Mouse (Mus musculus): ENCODE measurements at regions not wholly inside any gene's neighbourhood (a gene's known extent, or its start where the extent isn't known, plus 50 kb on each side); places are given as distances from the start of the nearest gene placed in this dataset.

- DNase-seq (ENCODE audit: low read depth, low spot score): peak; percentile 8
These were observed 276.3 kb upstream of the Rnf32 start for GRCm38 (mm10) chr5:28919296-28920063.

GRCm38 (mm10) chr5:28904500-28904899, 291.3 kb upstream of the Rnf32 start:
- peak; percentile 49 for DNase-seq (ENCODE audit: low read depth, low spot score)

- no peak for DNase-seq (ENCODE audit: low read depth, low spot score)
These were observed 291.9 kb upstream of the Rnf32 start for GRCm38 (mm10) chr5:28903805-28904320.

- DNase-seq (ENCODE audit: low read depth, low spot score): no peak
These were observed 303.0 kb upstream of the Rnf32 start for GRCm38 (mm10) chr5:28892703-28893249.

GRCm38 (mm10) chr5:28891988-28892387, 303.8 kb upstream of the Rnf32 start:
- DNase-seq (ENCODE audit: low read depth, low spot score): no peak

GRCm38 (mm10) chr5:28884746-28885365, 310.9 kb upstream of the Rnf32 start:
- peak; percentile 11 for DNase-seq (ENCODE audit: low read depth, low spot score)

GRCm38 (mm10) chr5:28876199-28876598, 319.6 kb upstream of the Rnf32 start:
- DNase-seq (ENCODE audit: low read depth, low spot score): no peak

- DNase-seq (ENCODE audit: low read depth, low spot score): peak; percentile 51
These were observed 322.1 kb upstream of the Rnf32 start for GRCm38 (mm10) chr5:28873600-28874265.

- peak; percentile 94 for DNase-seq (ENCODE audit: low read depth, low spot score)
These were observed 336.0 kb upstream of the Rnf32 start for GRCm38 (mm10) chr5:28859604-28860371.

- peak; percentile 56 for DNase-seq (ENCODE audit: low read depth, low spot score)
These were observed 357.5 kb upstream of the Rnf32 start for GRCm38 (mm10) chr5:28838141-28838925.

- peak; percentile 83 for DNase-seq (ENCODE audit: low read depth, low spot score)
These were observed 352.0 kb upstream of the Shh start for GRCm38 (mm10) chr5:28819091-28819490.

GRCm38 (mm10) chr5:28807950-28808349, 340.9 kb upstream of the Shh start:
- peak; percentile 26 for DNase-seq (ENCODE audit: low read depth, low spot score)

GRCm38 (mm10) chr5:28799464-28799863, 332.4 kb upstream of the Shh start:
- no peak for DNase-seq (ENCODE audit: low read depth, low spot score)

- DNase-seq (ENCODE audit: low read depth, low spot score): no peak
These were observed 331.3 kb upstream of the Shh start for GRCm38 (mm10) chr5:28798361-28798760.

- DNase-seq (ENCODE audit: low read depth, low spot score): no peak
These were observed 328.2 kb upstream of the Shh start for GRCm38 (mm10) chr5:28795130-28795758.

GRCm38 (mm10) chr5:28793781-28794180, 326.7 kb upstream of the Shh start:
- no peak for DNase-seq (ENCODE audit: low read depth, low spot score)

- DNase-seq (ENCODE audit: low read depth, low spot score): no peak
These were observed 318.4 kb upstream of the Shh start for GRCm38 (mm10) chr5:28785347-28786060.

GRCm38 (mm10) chr5:28784339-28784966, 317.4 kb upstream of the Shh start:
- peak; percentile 18 for DNase-seq (ENCODE audit: low read depth, low spot score)

Measured in brain, adult 2 months (tissue).